ENCODE assay signal across 25 mouse cellular contexts in the genomic region with DNA sequence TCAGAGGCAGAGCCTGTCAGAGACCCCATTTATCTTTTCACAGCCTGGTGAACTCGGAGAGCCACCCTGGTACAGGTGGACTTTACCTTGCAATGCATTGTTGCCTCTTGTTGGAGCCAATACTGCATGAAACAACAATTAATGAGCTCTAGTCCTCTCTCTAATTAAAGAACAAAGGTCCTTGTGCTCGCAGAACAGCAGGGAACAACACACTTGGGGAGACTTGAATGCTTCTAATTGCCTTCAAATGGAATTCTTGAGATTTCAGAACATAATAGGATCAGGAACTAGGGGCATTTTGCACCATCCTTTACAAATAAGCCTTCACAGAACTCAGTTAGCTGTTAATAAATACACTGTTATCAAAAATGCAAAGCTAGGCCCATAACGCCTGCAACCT.
DNase-seq lines count a peak whose midpoint lies in the region; ATAC-seq and TF ChIP-seq lines count a peak whose summit lies in the region.
"Had no signal": no experiment of that assay in that cellular context is flagged by ENCODE, and none has a peak within 500 bp of the region (broad histone marks: within the 10 kb centered on the region; RNA-seq: fewer than 3 reads in every experiment).

No protein-coding gene starts in this region.

- no peak for TF ChIP-seq EP300 in heart, adult 2 months (IDR thresholded peaks at IDR 0.05; ENCODE audit: insufficient read depth, low read depth, low read length)

- no peak overlapping the region for H3K4me2 ChIP-seq in kidney, embryonic 16.5 days (replicated peaks; ENCODE audit: low read depth, low read length)
- no peak overlapping the region for H3K4me2 ChIP-seq in forebrain, embryonic 13.5 days
- H3K4me2 ChIP-seq: heart, embryonic 12.5 days; lung, embryonic 14.5 days; midbrain, embryonic 15.5 days; neural tube, embryonic 12.5 days had no signal

- H3K4me3 ChIP-seq in heart, embryonic 10.5 days: no peak overlapping the region
- no peak overlapping the region for H3K4me3 ChIP-seq in heart, adult 2 months
- H3K4me3 ChIP-seq in kidney, embryonic 16.5 days (ENCODE audit: low read length): no peak overlapping the region
- H3K4me3 ChIP-seq in forebrain, embryonic 13.5 days: no peak overlapping the region
- no peak overlapping the region for H3K4me3 ChIP-seq in limb, embryonic 10.5 days
- H3K4me3 ChIP-seq: heart, embryonic 12.5 days; megakaryocyte, embryonic 14.5 days; midbrain, embryonic 15.5 days; neural tube, embryonic 12.5 days had no signal

- H3K27ac ChIP-seq in heart, embryonic 10.5 days: peak overlapping the region; percentile 9; the same call in 1 of the 2 replicates
- no peak overlapping the region for H3K27ac ChIP-seq in heart, adult 2 months
- H3K27ac ChIP-seq in kidney, embryonic 16.5 days (ENCODE audit: low read length): 0 out of 2 replicates have a peak overlapping the region, but pooled peaks have one; percentile 25
- no peak overlapping the region for H3K27ac ChIP-seq in forebrain, embryonic 13.5 days
- peak overlapping the region; percentile 40; the same call in 1 of the 2 replicates for H3K27ac ChIP-seq in limb, embryonic 10.5 days
- H3K27ac ChIP-seq: liver, embryonic 14.5 days; midbrain, embryonic 15.5 days; neural tube, embryonic 12.5 days had no signal

- H3K4me1 ChIP-seq in heart, embryonic 10.5 days: peaks cover 77% of the 10 kb centered on the region
- H3K4me1 ChIP-seq in heart, adult 2 months (ENCODE audit: control insufficient read depth, insufficient read depth, low read length): no peaks in the 10 kb centered on the region; the same call in 1 of the 2 replicates
- peaks cover 43% of the 10 kb centered on the region for H3K4me1 ChIP-seq in kidney, embryonic 16.5 days (ENCODE audit: insufficient read depth, low read length)
- peaks cover 41% of the 10 kb centered on the region for H3K4me1 ChIP-seq in forebrain, embryonic 13.5 days
- peaks cover 66% of the 10 kb centered on the region for H3K4me1 ChIP-seq in limb, embryonic 10.5 days

- TF ChIP-seq CTCF in heart, adult 2 months (IDR thresholded peaks at IDR 0.05): no peak

- intact Hi-C loops in heart, adult 2 months (cut with DNase I): no loop called here

- no peak for DNase-seq in heart, embryonic 10.5 days (ENCODE audit: low spot score)
- DNase-seq in heart, adult 2 months: no peak
- DNase-seq in kidney, postnatal 10 days: no peak
- DNase-seq in limb, embryonic 10.5 days (ENCODE audit: low spot score): no peak
- DNase-seq in lung, postnatal 25 days (ENCODE audit: low spot score): no peak
- no peak for DNase-seq in right cerebral cortex, adult 18-20 months
- DNase-seq: adrenal gland, adult 2 months; B cell, adult 2 months; cerebellum, adult 18-20 months; cerebellum, postnatal 14 days; embryo, embryonic 11 days; gastrocnemius, postnatal 10 days; heart, postnatal 10 days; kidney, postnatal 4 days; lung, embryonic 14.5 days; lung, postnatal 36 days had no signal

- no peaks in the 10 kb centered on the region for H3K79me2 ChIP-seq in heart, adult 2 months (replicated peaks; ENCODE audit: control insufficient read depth, insufficient read depth, low read length)

- ATAC-seq in kidney, embryonic 16.5 days (ENCODE audit: low FRiP score, low TSS enrichment): 0 out of 2 replicates have a peak, but pooled peaks have one; percentile 57
- peak; percentile 19; the same call in 1 of the 2 replicates for ATAC-seq in forebrain, embryonic 13.5 days
- ATAC-seq: midbrain, embryonic 15.5 days had no signal

- TF ChIP-seq POLR2A in heart, adult 2 months (IDR thresholded peaks at IDR 0.05; ENCODE audit: insufficient read depth, low read depth, low read length): no peak

- no peaks in the 10 kb centered on the region for H3K36me3 ChIP-seq in heart, embryonic 10.5 days
- no peaks in the 10 kb centered on the region for H3K36me3 ChIP-seq in heart, adult 2 months (ENCODE audit: control insufficient read depth, insufficient read depth, low read length)
- H3K36me3 ChIP-seq in kidney, embryonic 16.5 days (ENCODE audit: insufficient read depth, low read length): no peaks in the 10 kb centered on the region
- no peaks in the 10 kb centered on the region for H3K36me3 ChIP-seq in forebrain, embryonic 13.5 days (ENCODE audit: poor library complexity, severe bottlenecking)
- H3K36me3 ChIP-seq in limb, embryonic 10.5 days: no peaks in the 10 kb centered on the region
- H3K36me3 ChIP-seq: G1E; heart, embryonic 12.5 days; midbrain, embryonic 15.5 days; neural tube, embryonic 12.5 days had no signal

- 56% methylated on average over 3 of the region's 3 CpGs for whole genome bisulfite sequencing in heart, embryonic 10.5 days
- WGBS in heart, adult 2 months: 88% methylated on average over 3 of the region's 3 CpGs
- 45% methylated on average over 3 of the region's 3 CpGs for WGBS in kidney, embryonic 16.5 days
- 9% methylated on average over 3 of the region's 3 CpGs for WGBS in forebrain, embryonic 13.5 days
- 56% methylated on average over 3 of the region's 3 CpGs for WGBS in limb, embryonic 10.5 days

- no peak overlapping the region for H3K9ac ChIP-seq in heart, adult 2 months (ENCODE audit: low read depth, low read length)
- no peak overlapping the region for H3K9ac ChIP-seq in kidney, embryonic 16.5 days (replicated peaks; ENCODE audit: low read length)
- no peak overlapping the region for H3K9ac ChIP-seq in forebrain, embryonic 13.5 days
- H3K9ac ChIP-seq: heart, embryonic 12.5 days; liver, embryonic 14.5 days; lung, embryonic 14.5 days; midbrain, embryonic 15.5 days; neural tube, embryonic 12.5 days had no signal

- H3K27me3 ChIP-seq in heart, embryonic 10.5 days (ENCODE audit: insufficient read depth, poor library complexity, severe bottlenecking): no peaks in the 10 kb centered on the region
- H3K27me3 ChIP-seq in heart, adult 2 months (ENCODE audit: control insufficient read depth, insufficient read depth, low read length): no peaks in the 10 kb centered on the region
- H3K27me3 ChIP-seq in kidney, embryonic 16.5 days (ENCODE audit: insufficient read depth, low read length): no peaks in the 10 kb centered on the region
- 0 out of 2 replicates have a peak, but pooled peaks cover 3% of the 10 kb centered on the region for H3K27me3 ChIP-seq in forebrain, embryonic 13.5 days
- no peaks in the 10 kb centered on the region for H3K27me3 ChIP-seq in limb, embryonic 10.5 days (ENCODE audit: low read depth, poor library complexity, severe bottlenecking)
- H3K27me3 ChIP-seq: CH12.LX; heart, embryonic 12.5 days; megakaryocyte, embryonic 14.5 days; midbrain, embryonic 15.5 days; neural tube, embryonic 12.5 days had no signal

- no peaks in the 10 kb centered on the region for H3K9me3 ChIP-seq in heart, embryonic 10.5 days
- no peaks in the 10 kb centered on the region for H3K9me3 ChIP-seq in kidney, embryonic 16.5 days (ENCODE audit: low read length)
- H3K9me3 ChIP-seq in forebrain, embryonic 13.5 days (replicated peaks): no peaks in the 10 kb centered on the region
- no peaks in the 10 kb centered on the region for H3K9me3 ChIP-seq in limb, embryonic 10.5 days (replicated peaks)
- H3K9me3 ChIP-seq: G1E; heart, embryonic 12.5 days; megakaryocyte, embryonic 14.5 days; midbrain, embryonic 15.5 days; neural tube, embryonic 12.5 days had no signal

Comparison
In these comparisons a context has a peak if more than half of its experiments do, and no peak if none do; other contexts are left out.
1. H3K27ac ChIP-seq: peak in heart, embryonic 10.5 days (single experiment), kidney, embryonic 16.5 days (single experiment) and limb, embryonic 10.5 days (single experiment); none in heart, adult 2 months (single experiment) and forebrain, embryonic 13.5 days (single experiment).